Mouse (Mus musculus) cerebellum, adult 8-10 months (tissue): ENCODE results near the gene Psmb10.
"Not testable (repeated sequence)": the region's sequence is repeated elsewhere in the genome, so short reads cannot be mapped to it uniquely, and the experiment has no call there.

ENCODE experiments used
- DNase-seq: peaks from one replicate; pipeline ENCODE4 v3.0.0; 2022

Gene Psmb10

GRCm38 (mm10) chr8:105938306-105938669 lies at the start of gene Psmb10:
TSS of gene Psmb10 (minus strand) at chr8:105938444.
- no peak for DNase-seq

GRCm38 (mm10) chr8:105983406-105983805 lies 45.2 kb upstream of the Psmb10 start:
- not testable (repeated sequence) for DNase-seq

- DNase-seq, result no peak
Measured at GRCm38 (mm10) chr8:105981146-105981545, 42.9 kb upstream of the Psmb10 start.

- no peak for DNase-seq
Measured at GRCm38 (mm10) chr8:105979325-105979724, 41.1 kb upstream of the Psmb10 start, which contains the start of gene Dpep3. TSS of gene Dpep3 (minus strand) at chr8:105979429.

GRCm38 (mm10) chr8:105975363-105975762 lies 37.1 kb upstream of the Psmb10 start:
- DNase-seq, result no peak

- no peak for DNase-seq
Measured at GRCm38 (mm10) chr8:105971019-105971720, 32.9 kb upstream of the Psmb10 start.

GRCm38 (mm10) chr8:105969367-105969766 lies 31.1 kb upstream of the Psmb10 start:
- DNase-seq, result no peak

GRCm38 (mm10) chr8:105966692-105967311 lies 28.6 kb upstream of the Psmb10 start:
- DNase-seq, result no peak

GRCm38 (mm10) chr8:105965905-105966341 lies 27.7 kb upstream of the Psmb10 start, which contains the start of gene Slc12a4:
TSS of gene Slc12a4 (minus strand) at chr8:105966097.
- DNase-seq, result no peak

GRCm38 (mm10) chr8:105965266-105965904 lies 27.1 kb upstream of the Psmb10 start:
- no peak for DNase-seq

GRCm38 (mm10) chr8:105964506-105965265 lies 26.4 kb upstream of the Psmb10 start:
- no peak for DNase-seq

GRCm38 (mm10) chr8:105961536-105961935 lies 23.3 kb upstream of the Psmb10 start:
- no peak for DNase-seq

GRCm38 (mm10) chr8:105961101-105961500 lies 22.9 kb upstream of the Psmb10 start:
- no peak for DNase-seq

- peak; percentile 75 for DNase-seq
Measured at GRCm38 (mm10) chr8:105959350-105959749, 21.1 kb upstream of the Psmb10 start.

GRCm38 (mm10) chr8:105957813-105958212 lies 19.6 kb upstream of the Psmb10 start:
- no peak for DNase-seq

- no peak for DNase-seq
Measured at GRCm38 (mm10) chr8:105956556-105956955, 18.3 kb upstream of the Psmb10 start.

- no peak for DNase-seq
Measured at GRCm38 (mm10) chr8:105951057-105951659, 12.9 kb upstream of the Psmb10 start.

GRCm38 (mm10) chr8:105949350-105949749 lies 11.1 kb upstream of the Psmb10 start:
- DNase-seq, result no peak

GRCm38 (mm10) chr8:105943321-105943739 lies 5.1 kb upstream of the Psmb10 start, which contains the start of gene Lcat:
TSS of gene Lcat (minus strand) at chr8:105943382.
- DNase-seq, result no peak

- no peak for DNase-seq
Measured at GRCm38 (mm10) chr8:105942542-105942941, 4.3 kb upstream of the Psmb10 start.

GRCm38 (mm10) chr8:105942026-105942425 lies 3.8 kb upstream of the Psmb10 start:
- DNase-seq, result no peak

GRCm38 (mm10) chr8:105937496-105938305 lies 543 bp downstream of the Psmb10 start:
- peak; percentile 50 for DNase-seq
